Mouse (Mus musculus): ENCODE data around the gene Nup210. TPM values are rescaled to one million over a fixed set of nuclear protein-coding genes. Genes with fewer than 3 reads are reported as not detected.

Gene Nup210
- polyA plus RNA-seq, 2 experiments from 2014 or later = 61.6 to 82.1 TPM

- no peak for ATAC-seq
These were observed 102.3 kb downstream of the Nup210 start for GRCm38 (mm10) chr6:91014198-91014958.

- ATAC-seq = no peak
These were observed 104.2 kb downstream of the Nup210 start for GRCm38 (mm10) chr6:91012458-91012857.

- no peak for ATAC-seq
These were observed 105.1 kb downstream of the Nup210 start for GRCm38 (mm10) chr6:91011568-91011967.

- no peak for ATAC-seq
These were observed 108.3 kb downstream of the Nup210 start for GRCm38 (mm10) chr6:91008284-91008830.

- ATAC-seq = no peak
These were observed 109.4 kb downstream of the Nup210 start for GRCm38 (mm10) chr6:91007207-91007606.

GRCm38 (mm10) chr6:91004157-91004556 is 112.5 kb downstream of the Nup210 start:
- ATAC-seq = no peak

GRCm38 (mm10) chr6:91003310-91003995 is 113.2 kb downstream of the Nup210 start:
- ATAC-seq = no peak

- no peak for ATAC-seq
These were observed 115.1 kb downstream of the Nup210 start for GRCm38 (mm10) chr6:91001566-91001965.

GRCm38 (mm10) chr6:91000819-91001525 is 115.7 kb downstream of the Nup210 start:
- no peak for ATAC-seq

GRCm38 (mm10) chr6:90999176-90999575 is 117.5 kb downstream of the Nup210 start:
- no peak for ATAC-seq

- ATAC-seq = no peak
These were observed 119.6 kb downstream of the Nup210 start for GRCm38 (mm10) chr6:90997025-90997424.

GRCm38 (mm10) chr6:90996181-90996580 is 120.4 kb downstream of the Nup210 start:
- ATAC-seq = no peak

GRCm38 (mm10) chr6:90988648-90989317 is 127.8 kb downstream of the Nup210 start, which contains the start of gene Iqsec1:
Gene Iqsec1 (minus strand): TSS chr6:90988685.
- ATAC-seq = peak; percentile 59

GRCm38 (mm10) chr6:90988299-90988625 is 128.4 kb downstream of the Nup210 start:
- no peak for ATAC-seq

GRCm38 (mm10) chr6:90987561-90988298 is 128.9 kb downstream of the Nup210 start:
- no peak for ATAC-seq

- no peak for ATAC-seq
These were observed 132.5 kb downstream of the Nup210 start for GRCm38 (mm10) chr6:90984101-90984500.

- no peak for ATAC-seq
These were observed 142.3 kb downstream of the Nup210 start for GRCm38 (mm10) chr6:90974279-90974678.

GRCm38 (mm10) chr6:90969341-90969871 is 147.2 kb downstream of the Nup210 start:
- ATAC-seq = no peak
